Mouse (Mus musculus): ENCODE results near the gene Wdr82. TPM values are rescaled to one million over a fixed set of nuclear protein-coding genes. Genes with fewer than 3 reads are reported as not detected.

Gene Wdr82
- polyA plus RNA-seq, 1 experiment from 2014 or later, result 20.5 TPM

DNA sequence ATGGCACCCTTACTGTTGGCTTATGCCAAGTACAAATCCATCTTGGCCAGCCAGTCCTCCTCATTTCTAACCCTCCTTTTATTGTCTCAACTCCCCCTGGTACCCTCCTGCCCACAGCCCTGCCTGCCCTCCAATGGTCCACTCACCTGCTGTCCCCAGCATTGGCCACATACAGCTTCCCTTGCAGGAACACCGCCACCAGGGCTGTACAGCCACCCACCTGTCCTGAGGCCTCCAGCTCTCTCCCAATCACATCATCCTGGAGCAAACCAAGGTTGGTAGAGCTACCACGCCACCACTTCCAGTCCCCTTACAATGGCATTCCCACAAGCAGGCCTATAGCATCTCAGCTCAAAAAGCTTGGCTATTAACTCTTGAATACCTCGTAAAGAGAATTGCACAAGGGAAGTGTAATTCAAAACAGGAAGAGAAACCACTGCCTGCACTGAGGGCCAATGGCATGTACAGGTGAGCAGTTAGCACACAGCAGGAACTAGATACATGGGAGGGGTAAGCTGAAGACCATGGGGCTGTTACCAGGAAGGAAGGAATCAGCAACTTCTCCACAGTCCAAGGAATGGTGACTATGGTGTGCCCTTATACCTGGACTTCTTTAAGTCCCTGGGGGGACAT lies 26.5 kb downstream of the Wdr82 start:
- no peak for DNase-seq (ENCODE audit: low spot score)

GRCm38 (mm10) chr9:106197732-106198131 lies 27.0 kb downstream of the Wdr82 start:
- no peak for DNase-seq (ENCODE audit: low spot score)

DNA sequence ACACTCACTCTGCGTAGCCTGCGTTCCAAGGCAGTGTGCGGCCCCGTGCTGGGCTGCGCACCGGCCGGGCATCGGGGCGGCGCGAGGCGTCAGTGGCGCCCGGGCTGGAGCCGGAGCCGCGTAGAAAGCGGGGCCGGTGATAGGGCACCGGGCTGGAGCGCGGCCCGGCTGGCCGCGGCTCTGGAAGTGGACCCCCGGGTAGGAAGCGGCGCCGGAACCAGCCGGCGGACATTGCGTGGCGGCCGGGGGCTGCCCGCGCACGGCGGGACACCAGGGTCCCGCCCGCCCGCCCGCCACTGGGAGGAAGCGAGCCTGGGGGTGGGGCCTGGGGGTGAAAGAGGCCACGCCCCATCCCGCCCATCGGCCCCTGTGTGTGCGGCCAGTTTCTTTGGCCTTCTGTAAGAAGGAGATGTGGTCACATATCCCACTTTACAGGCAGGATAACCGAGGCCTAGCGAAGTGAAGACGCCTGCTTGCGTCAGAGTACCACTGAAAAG lies 28.3 kb downstream of the Wdr82 start:
- DNase-seq (ENCODE audit: low spot score), result peak; percentile 58

DNA sequence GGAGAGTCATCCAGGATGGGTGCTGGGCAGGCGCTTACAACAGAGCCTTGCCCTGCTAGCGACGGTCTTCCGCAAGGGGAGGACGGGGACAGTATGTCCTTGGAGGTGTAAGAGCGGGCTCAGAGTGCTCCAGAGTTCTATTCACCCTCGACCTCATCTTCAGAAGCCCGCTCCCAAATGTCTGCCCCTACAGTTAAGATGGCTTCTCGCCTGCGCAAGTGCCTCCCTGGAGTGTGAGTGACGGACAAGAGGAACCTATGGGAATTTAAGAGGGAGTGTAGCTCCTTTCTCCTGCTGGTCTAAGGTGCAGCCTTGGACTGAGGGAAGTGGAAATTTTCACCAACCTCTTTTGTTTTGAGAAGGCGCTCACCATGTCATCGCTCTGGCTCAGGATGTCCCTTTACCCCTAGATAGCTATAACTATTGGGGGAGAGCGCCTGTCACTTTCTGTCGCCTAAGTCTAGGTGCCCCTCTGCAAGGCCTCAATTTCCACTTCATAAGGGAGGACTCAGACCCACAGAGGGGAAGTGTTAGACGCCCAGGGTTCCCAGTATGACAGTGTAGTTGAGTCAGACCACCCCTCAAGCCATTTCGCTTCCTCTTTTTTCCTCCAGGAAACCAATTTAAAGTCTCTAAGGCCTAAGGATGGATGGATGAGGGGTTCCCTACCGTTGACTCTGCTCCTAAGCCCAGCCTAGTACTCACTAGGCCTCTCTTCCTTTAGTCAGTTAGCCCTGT lies 29.0 kb downstream of the Wdr82 start, which contains the start of gene Ppm1m:
TSS of gene Ppm1m (minus strand) at position 212 of the 738 bp plus-strand sequence.
- DNase-seq (ENCODE audit: low spot score), result no peak

GRCm38 (mm10) chr9:106201895-106202294 lies 31.2 kb downstream of the Wdr82 start:
- DNase-seq (ENCODE audit: low spot score), result no peak

DNA sequence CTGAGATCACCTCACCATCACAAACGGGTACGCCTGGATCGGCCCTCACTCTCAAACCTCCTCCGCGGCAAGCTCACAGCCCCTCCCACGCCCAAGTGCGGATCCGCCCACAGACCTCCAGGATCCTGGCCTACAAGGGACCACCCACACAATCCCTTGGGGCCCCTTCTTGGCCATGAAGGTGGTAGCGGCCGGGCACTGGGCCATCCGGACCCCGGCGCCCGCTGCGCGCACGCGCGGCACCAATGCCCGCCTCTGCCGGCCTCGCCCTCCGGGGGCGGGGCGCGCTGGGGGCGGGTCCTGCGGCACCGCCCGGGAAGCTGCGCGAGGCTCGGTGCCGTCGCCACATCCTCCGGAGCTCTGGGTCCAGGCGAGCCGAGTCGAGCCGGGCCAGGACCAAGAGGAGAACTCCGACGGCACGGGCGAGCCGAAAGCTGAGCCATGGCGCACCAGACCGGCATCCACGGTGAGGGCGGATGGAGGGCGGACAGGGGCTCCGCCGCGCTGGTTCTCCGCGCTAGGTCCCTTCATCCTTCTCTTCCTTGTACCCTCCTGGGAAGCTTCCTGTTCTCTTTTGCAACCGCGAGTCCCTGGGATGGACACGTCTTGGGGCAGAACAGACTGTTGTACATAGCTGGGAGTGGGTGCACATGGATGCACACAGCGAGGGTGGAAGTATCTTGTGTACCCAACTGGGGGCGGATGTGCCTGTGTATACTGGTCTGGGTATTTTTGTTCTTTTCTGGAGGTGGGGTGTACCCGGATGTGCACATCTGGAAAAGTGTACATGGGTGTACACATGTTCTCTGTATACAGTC lies 32.3 kb downstream of the Wdr82 start, which contains the start of gene Twf2:
TSS of gene Twf2 (plus strand) at position 290 of the 818 bp plus-strand sequence.
- DNase-seq (ENCODE audit: low spot score), result peak; percentile 88

GRCm38 (mm10) chr9:106203990-106204851 lies 33.5 kb downstream of the Wdr82 start:
- peak; percentile 33 for DNase-seq (ENCODE audit: low spot score)

DNA sequence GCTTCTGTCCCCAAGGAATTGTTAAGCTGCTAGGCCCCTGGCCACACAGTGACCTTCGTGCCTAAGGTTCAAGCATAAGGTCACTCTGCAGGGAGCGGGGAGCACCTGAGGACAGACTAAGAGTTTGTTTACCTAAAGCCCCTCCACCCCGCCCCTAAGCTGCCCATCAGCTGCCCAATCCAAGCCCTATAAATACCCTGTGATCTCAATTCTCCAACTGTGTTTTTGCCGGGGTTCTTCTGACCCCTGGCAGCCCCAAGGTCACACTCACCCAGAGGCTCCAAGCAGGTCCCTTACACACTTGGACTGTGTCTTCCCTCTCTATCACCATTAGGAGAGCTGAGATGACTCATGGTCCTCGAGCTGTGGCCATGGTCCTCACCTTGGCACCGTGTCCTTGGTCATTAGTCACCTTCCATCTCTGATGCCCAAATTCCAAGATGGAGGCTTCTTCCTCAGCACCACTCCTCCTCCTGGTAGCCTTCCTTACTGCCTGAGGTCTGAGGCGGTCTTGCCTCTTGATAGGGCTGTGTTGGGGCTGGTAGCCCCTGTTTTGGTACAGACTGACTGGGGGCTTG lies 35.1 kb downstream of the Wdr82 start:
- DNase-seq (ENCODE audit: low spot score), result no peak

DNA sequence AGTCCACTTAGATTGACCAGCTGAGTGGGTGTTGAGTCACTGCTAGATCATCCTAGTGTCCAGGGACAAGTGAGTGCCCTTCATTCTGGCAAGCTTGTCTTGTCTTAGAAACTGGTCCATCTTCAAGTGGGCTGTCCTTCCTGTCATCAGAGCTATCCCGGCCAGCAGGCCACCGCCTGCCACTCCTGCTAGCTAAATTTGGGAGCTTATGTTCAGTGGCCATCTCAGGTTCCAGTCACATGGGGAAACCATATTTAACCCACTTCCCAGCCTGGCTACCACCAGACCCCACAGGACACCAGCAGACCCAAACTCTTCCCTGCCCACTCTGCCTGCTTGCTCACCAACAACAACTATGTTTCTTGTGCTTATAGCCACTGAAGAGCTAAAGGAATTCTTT lies 35.8 kb downstream of the Wdr82 start:
- DNase-seq (ENCODE audit: low spot score), result no peak

DNA sequence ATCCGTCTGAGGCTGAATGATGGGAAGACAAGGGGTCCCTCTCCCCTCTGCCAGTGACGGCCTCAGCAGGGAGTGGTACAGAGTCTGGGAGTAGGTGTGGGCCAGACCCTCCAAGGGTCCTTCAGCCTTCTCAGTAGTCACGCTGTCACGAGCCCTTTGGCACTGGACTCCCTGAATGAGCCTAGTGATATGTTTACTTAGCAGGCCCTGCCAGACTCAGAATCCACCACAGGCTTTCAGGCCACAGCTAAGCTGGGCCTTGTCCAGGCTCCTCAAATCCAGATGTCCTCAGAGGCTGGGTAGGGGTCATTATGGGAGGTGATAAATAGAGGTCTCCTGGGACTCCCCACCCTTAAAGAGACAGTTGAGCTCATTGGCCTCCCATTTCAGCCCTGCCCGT lies 37.5 kb downstream of the Wdr82 start:
- no peak for DNase-seq (ENCODE audit: low spot score)

- DNase-seq (ENCODE audit: low spot score), result no peak
Observed at GRCm38 (mm10) chr9:106209954-106210353, 39.2 kb downstream of the Wdr82 start.

DNA sequence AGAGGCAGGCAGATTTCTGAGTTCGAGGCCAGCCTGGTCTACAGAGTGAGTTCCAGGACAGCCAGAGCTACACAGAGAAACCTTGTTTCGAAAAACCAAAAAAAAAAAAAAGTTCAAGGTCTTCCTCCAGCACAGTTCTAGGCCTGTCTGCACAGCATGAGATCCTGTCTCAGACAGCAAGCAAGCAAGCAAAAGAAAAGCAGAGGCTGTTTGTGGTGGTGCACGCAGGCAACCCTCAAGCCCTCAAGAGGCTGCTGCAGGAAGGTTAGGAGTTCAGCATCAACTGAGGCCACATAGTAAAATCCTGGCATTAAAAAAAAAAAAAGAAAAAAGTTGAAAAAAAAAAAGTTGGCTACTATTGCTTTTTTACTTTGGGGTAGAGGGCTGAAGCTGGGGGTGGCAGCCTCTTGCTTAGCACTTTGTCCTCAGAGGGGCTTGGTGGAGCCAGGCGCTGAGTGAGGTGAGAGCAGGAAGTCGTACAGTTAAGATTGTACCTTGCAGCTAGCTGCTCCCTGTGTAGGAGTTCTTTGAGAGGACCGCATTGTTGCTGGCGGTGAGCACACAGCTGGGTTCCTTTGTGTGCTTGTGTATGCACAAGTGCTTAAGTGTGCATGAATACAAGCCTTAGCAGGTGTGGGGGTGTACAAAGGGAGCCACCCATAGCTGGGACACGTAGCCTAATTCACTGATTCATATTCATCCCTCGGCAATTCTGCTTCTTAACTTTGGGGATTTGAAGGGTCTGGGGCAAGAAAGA lies 40.3 kb downstream of the Wdr82 start:
- DNase-seq (ENCODE audit: low spot score), result peak; percentile 79

DNA sequence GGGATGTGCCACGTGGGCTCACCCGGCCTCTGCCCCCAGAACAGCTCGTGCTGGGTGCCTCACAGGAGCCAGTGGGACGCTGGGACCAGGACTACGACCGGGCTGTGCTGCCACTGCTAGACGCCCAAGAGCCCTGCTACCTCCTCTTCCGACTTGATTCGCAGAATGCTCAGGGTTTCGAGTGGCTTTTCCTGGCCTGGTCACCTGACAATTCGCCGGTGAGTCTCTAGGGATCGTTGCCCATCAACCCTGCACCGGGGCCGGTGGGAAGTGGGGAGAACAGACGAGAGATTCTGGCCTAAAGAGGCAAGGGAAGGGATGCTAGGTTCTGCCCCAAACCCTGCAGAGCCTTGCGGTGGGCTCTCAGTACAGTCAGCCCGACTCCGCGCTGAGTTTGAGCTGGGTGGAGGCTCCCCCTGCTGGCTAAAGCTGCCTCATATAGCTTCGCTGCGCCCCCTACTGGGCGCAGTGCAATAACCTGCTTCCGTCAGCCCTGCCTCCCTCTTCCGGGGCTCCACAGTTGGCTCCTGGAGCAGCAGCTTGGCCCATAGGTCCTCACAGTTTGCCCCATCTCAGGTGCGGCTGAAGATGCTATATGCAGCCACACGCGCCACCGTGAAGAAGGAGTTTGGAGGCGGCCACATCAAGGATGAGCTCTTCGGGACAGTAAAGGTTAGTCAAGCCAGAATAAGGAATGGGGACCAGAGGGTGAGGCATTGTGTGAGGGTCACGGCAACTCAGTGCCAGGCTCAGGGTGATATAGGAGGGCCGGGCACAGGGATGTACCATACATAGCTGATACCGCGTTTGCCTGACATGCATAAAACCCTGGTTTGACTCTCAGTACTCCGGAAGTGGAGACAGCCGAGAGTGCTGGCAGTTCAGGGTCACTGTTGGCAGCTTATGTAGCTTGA lies 41.2 kb downstream of the Wdr82 start:
- DNase-seq (ENCODE audit: low spot score), result peak; percentile 93

- no peak for DNase-seq (ENCODE audit: low spot score)
Observed at GRCm38 (mm10) chr9:106212594-106212981, 41.9 kb downstream of the Wdr82 start.

GRCm38 (mm10) chr9:106215341-106216125 lies 44.8 kb downstream of the Wdr82 start:
- peak; percentile 35 for DNase-seq (ENCODE audit: low spot score)

DNA sequence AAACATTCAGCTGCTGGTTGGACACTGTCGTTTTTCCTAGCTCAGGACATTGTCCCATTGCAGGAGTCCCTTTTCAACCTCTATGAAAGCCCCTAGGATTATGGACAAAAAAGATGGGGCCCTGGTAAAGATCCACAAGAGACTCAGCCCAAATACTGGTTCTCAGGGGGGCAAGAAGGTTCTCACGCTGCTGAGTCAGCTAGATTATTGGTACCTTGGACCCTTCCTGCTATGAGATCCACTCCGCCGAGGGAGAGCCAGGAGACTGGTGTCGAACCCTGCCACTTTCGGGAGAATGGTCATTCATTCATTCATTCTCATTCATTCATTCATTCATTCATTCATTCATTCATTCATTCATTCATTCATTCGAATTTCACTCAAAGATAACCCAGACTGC lies 46.2 kb downstream of the Wdr82 start:
- no peak for DNase-seq (ENCODE audit: low spot score)

DNA sequence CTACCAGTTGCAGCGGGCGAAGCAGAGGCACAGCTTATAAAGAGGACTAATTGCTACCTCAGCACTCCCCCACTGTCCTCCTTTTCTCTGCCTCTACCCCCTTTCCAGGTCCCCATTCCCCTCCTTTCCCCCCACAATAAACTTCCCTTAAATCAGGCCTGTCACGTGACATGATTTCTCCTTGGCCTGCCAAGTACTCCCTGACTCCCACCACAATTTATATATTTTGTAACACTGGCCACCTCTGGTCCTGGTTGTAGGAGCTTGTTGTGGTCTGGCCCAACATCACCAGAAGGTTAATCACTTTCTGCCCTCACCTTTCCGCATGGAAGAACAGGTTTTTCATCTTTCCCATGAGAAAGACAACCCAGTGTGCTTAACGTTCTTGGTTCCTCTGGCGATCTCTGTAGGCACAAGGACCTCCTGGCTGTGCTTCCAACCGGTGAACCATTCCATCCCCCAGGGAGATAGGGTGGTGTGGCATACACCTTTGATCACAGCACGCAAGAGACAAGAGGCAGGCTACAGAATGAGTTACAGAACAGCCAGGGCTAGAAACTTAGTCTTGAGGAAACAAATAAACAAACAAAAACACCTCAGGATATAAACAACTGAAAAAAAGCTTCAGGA lies 50.3 kb downstream of the Wdr82 start:
- DNase-seq (ENCODE audit: low spot score), result no peak
